8 mouse cellular contexts compared by ENCODE assay signal in the genomic region with DNA sequence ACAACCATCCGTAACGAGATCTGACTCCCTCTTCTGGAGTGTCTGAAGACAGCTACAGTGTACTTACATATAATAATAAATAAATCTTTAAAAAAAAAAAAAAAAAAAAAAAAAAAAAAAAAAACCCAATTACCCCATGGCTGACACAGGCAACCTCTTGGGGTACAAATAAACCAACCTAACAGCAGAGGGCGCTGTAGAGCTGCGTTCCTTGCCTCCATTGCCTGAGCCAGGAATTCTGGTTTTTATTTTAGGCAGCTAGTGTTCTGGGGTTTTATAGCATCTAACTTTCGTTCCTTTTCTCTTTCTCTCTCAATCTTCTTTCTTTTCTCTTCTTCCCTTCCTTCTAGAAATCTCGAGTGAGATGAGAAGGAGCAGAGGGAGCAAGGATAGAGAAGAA. TPM values are rescaled to one million over a fixed set of nuclear protein-coding genes. Genes with fewer than 3 reads are reported as not detected.
DNase-seq lines count a peak whose midpoint lies in the region; ATAC-seq and TF ChIP-seq lines count a peak whose summit lies in the region.
"Not testable (repeated sequence)": the region's sequence is repeated elsewhere in the genome, so short reads cannot be mapped to it uniquely, and the experiment has no call there.

No protein-coding gene starts in this region.

- intact Hi-C loops in heart, postnatal 14 days (cut with DNase I), result loop anchor here (1.0 kb wide), 1 partner anchor 43 kb away; no protein-coding TSS in a partner anchor

- peak; percentile 84 for DNase-seq in ES-CJ7 (ENCODE audit: low read depth, low spot score)
- peak; percentile 82 for DNase-seq in c-Kit-positive CD71-negative TER-119-negative erythroid progenitor cells, embryonic 14.5 days (ENCODE audit: low read depth)
- peak; percentile 73 to 87 for DNase-seq in heart, postnatal 14 days
- peak; percentile 48 to 90 for DNase-seq in layer of hippocampus, adult 18-20 months (ENCODE audit: low spot score in 2 of 2)
- peak; percentile 67 for DNase-seq in lung, adult 2 months
- peak; percentile 76 for DNase-seq in retina, postnatal 1 day
- DNase-seq in thymus, postnatal 14 days, result peak; percentile 78

- TF ChIP-seq CTCF in lung, adult 2 months (IDR thresholded peaks at IDR 0.05; ENCODE audit: insufficient read depth, low read length), result peak; percentile 87

- not testable (repeated sequence) for H3K4me3 ChIP-seq in lung, adult 2 months (replicated peaks; ENCODE audit: extremely low read depth, low read depth, low read length)

- not testable (repeated sequence) for TF ChIP-seq POLR2A in lung, adult 2 months (IDR thresholded peaks at IDR 0.05; ENCODE audit: borderline replicate concordance, extremely low read depth, low read depth, low read length)

- 16% methylated on average over 6 of the region's 6 CpGs for WGBS in lung, adult 2 months

- H3K4me1 ChIP-seq in lung, adult 2 months (ENCODE audit: control insufficient read depth, insufficient read depth, low read length), result not testable (repeated sequence)

- ATAC-seq in erythroblast, adult 5-6 weeks (replicated peaks; ENCODE audit: low FRiP score, poor library complexity, severe bottlenecking), result peak; percentile 47; the same call in 1 of the 2 replicates

RNA-seq across cellular contexts. Expression of a gene that starts 4.7 kb away (rescaled TPM):
- total RNA-seq in erythroblast, adult 5-6 weeks (2015; ENCODE audit: low replicate concordance), result 1.0 and 3.1 TPM in 2 replicates
- 2.0 and 3.1 TPM in 2 replicates for total RNA-seq in erythroblast, adult 5-6 weeks (2017; ENCODE audit: low replicate concordance)
- total RNA-seq in heart, postnatal 14 days (2021), result 10 to 100 TPM; 16.1 to 19.6 TPM
- total RNA-seq in layer of hippocampus, adult 18-20 months (2021), result 10 to 100 TPM; 81.5 to 85.4 TPM
- 9.8 and 11.3 TPM in 2 replicates for polyA plus RNA-seq in lung, adult 2 months (2012; rRNA removed)

RNA-seq across cellular contexts. Expression of a gene that starts 5.8 kb away (rescaled TPM):
- total RNA-seq in erythroblast, adult 5-6 weeks (2015; ENCODE audit: low replicate concordance), result not detected in 2 replicates
- not detected in 2 replicates for total RNA-seq in erythroblast, adult 5-6 weeks (2017; ENCODE audit: low replicate concordance)
- total RNA-seq in heart, postnatal 14 days (2021), result under 1 TPM; 0.02 to 0.05 TPM
- total RNA-seq in layer of hippocampus, adult 18-20 months (2021), result under 1 TPM; 0.13 to 0.40 TPM
- 0.23 and 0.24 TPM in 2 replicates for polyA plus RNA-seq in lung, adult 2 months (2012; rRNA removed)

RNA-seq across cellular contexts. Expression of a gene that starts 42.1 kb away (rescaled TPM):
- 3.6 and 7.3 TPM in 2 replicates for total RNA-seq in erythroblast, adult 5-6 weeks (2015; ENCODE audit: low replicate concordance)
- 3.7 and 9.2 TPM in 2 replicates for total RNA-seq in erythroblast, adult 5-6 weeks (2017; ENCODE audit: low replicate concordance)
- 10 to 100 TPM; 42.7 to 51.2 TPM for total RNA-seq in heart, postnatal 14 days (2021)
- total RNA-seq in layer of hippocampus, adult 18-20 months (2021), result 10 to 100 TPM; 27.7 to 30.6 TPM
- polyA plus RNA-seq in lung, adult 2 months (2012; rRNA removed), result 5.1 and 8.3 TPM in 2 replicates

RNA-seq across cellular contexts. Expression of a gene that starts 57.7 kb away (rescaled TPM):
- 21.3 and 21.9 TPM in 2 replicates for total RNA-seq in erythroblast, adult 5-6 weeks (2015; ENCODE audit: low replicate concordance)
- total RNA-seq in erythroblast, adult 5-6 weeks (2017; ENCODE audit: low replicate concordance), result 25.6 and 30.2 TPM in 2 replicates
- 10 to 100 TPM; 24.8 to 25.1 TPM for total RNA-seq in heart, postnatal 14 days (2021)
- total RNA-seq in layer of hippocampus, adult 18-20 months (2021), result 10 to 100 TPM; 79.8 to 88.1 TPM
- 74.3 and 90.6 TPM in 2 replicates for polyA plus RNA-seq in lung, adult 2 months (2012; rRNA removed)

Comparison
In these comparisons a context has a peak if more than half of its experiments do, and no peak if none do; other contexts are left out.
1. RNA of a gene that starts 4.7 kb away (total RNA-seq): 81.5 to 85.4 TPM in layer of hippocampus, adult 18-20 months and 16.1 to 19.6 TPM in heart, postnatal 14 days; 1.0 to 3.1 TPM in erythroblast, adult 5-6 weeks; every median in the first group is over 4 times any median in the second.
2. Peak in every context shown above with its lines, with median percentiles within 50 percentile points of each other: DNase-seq.